Mouse (Mus musculus): ENCODE results near the gene Pla2g2c. TPM values are rescaled to one million over a fixed set of nuclear protein-coding genes. Genes with fewer than 3 reads are reported as not detected.
A peak's percentile ranks its signal among the peaks of the same experiment; 100 is the strongest.

Pla2g2c gene
- polyA plus RNA-seq (2012; fragmentation: generic; extraction: Trizol): not detected

- Histone ChIP-seq H3K79me2 (ENCODE audit: control insufficient read depth, insufficient read depth) (no peaks in the 10 kb centered on the region), H3K4me3 (no peak within 1 kb of the TSS), H3K36me3 (ENCODE audit: control insufficient read depth, insufficient read depth) (no peaks in the 10 kb centered on the region), H3K4me2 (ENCODE audit: low read depth) (no peak within 1 kb of the TSS), H3K27me3 (ENCODE audit: control insufficient read depth, insufficient read depth, insufficient read length) (peaks cover 34% of the 10 kb centered on the region), H3ac (ENCODE audit: control insufficient read depth, insufficient read length) (no peak within 1 kb of the TSS)
- TF ChIP-seq TCF12 (IDR thresholded peaks at IDR 0.05; ENCODE audit: insufficient read depth, poor library complexity, severe bottlenecking): no peak
- no peak for TF ChIP-seq USF1 (IDR thresholded peaks at IDR 0.05; ENCODE audit: low read depth)
- no peak for TF ChIP-seq MYOD1 (IDR thresholded peaks at IDR 0.05; ENCODE audit: control insufficient read depth in 1 of 3, insufficient read length in 2 of 3, low read depth in 2 of 3)
- TF ChIP-seq POLR2AphosphoS2 (IDR thresholded peaks at IDR 0.05; ENCODE audit: insufficient read length, low read depth): no peak
- no peak for TF ChIP-seq MYOG (IDR thresholded peaks at IDR 0.05; ENCODE audit: control insufficient read depth in 1 of 3, insufficient read depth in 1 of 3, insufficient read length in 2 of 3, low read depth in 2 of 3)
- no peak for TF ChIP-seq CEBPB (IDR thresholded peaks at IDR 0.05; ENCODE audit: insufficient read depth, poor library complexity, severe bottlenecking)
- no peak for TF ChIP-seq MAX (IDR thresholded peaks at IDR 0.05; ENCODE audit: low read depth)
- no peak for TF ChIP-seq E2F4 (IDR thresholded peaks at IDR 0.05; ENCODE audit: insufficient read depth)
- TF ChIP-seq SRF (IDR thresholded peaks at IDR 0.05; ENCODE audit: control insufficient read depth, insufficient read length, low read depth): no peak
- TF ChIP-seq POLR2A (IDR thresholded peaks at IDR 0.05; ENCODE audit: insufficient read length, low read depth): no peak
- no peak for TF ChIP-seq REST (IDR thresholded peaks at IDR 0.05; ENCODE audit: insufficient read depth, insufficient read length)
- TF ChIP-seq TCF3 (IDR thresholded peaks at IDR 0.05; ENCODE audit: insufficient read length, low read depth): no peak
Measured at GRCm38 (mm10) chr4:138724354-138725126, at the start of gene Pla2g2c. Pla2g2c (plus strand) TSS chr4:138724792.

GRCm38 (mm10) chr4:138676480-138676879 lies 48.1 kb upstream of the Pla2g2c start:
- Histone ChIP-seq H3K27me3 (ENCODE audit: control insufficient read depth, insufficient read depth, insufficient read length) (peaks cover 10% of the 10 kb centered on the region), H3K79me2 (ENCODE audit: control insufficient read depth, insufficient read depth) (no peaks in the 10 kb centered on the region), H3ac (ENCODE audit: control insufficient read depth, insufficient read length) (no peak overlapping the region), H3K36me3 (ENCODE audit: control insufficient read depth, insufficient read depth) (no peaks in the 10 kb centered on the region), H3K4me2 (ENCODE audit: low read depth) (no peak overlapping the region), H3K4me3 (no peak overlapping the region)
- TF ChIP-seq REST (IDR thresholded peaks at IDR 0.05; ENCODE audit: insufficient read depth, insufficient read length) (peak; percentile 65), MYOG (IDR thresholded peaks at IDR 0.05; ENCODE audit: control insufficient read depth in 1 of 3, insufficient read depth in 1 of 3, insufficient read length in 2 of 3, low read depth in 2 of 3) (no peak)

- no peak overlapping the region for H3K4me3 ChIP-seq
- H3K27me3 ChIP-seq (ENCODE audit: control insufficient read depth, insufficient read depth, insufficient read length): peaks cover 7% of the 10 kb centered on the region
- TF ChIP-seq CEBPB (IDR thresholded peaks at IDR 0.05; ENCODE audit: insufficient read depth, poor library complexity, severe bottlenecking): no peak
- no peak for TF ChIP-seq USF1 (IDR thresholded peaks at IDR 0.05; ENCODE audit: low read depth)
- no peak for TF ChIP-seq E2F4 (IDR thresholded peaks at IDR 0.05; ENCODE audit: insufficient read depth)
- no peak for TF ChIP-seq REST (IDR thresholded peaks at IDR 0.05; ENCODE audit: insufficient read depth, insufficient read length)
- TF ChIP-seq SRF (IDR thresholded peaks at IDR 0.05; ENCODE audit: control insufficient read depth, insufficient read length, low read depth): no peak
- TF ChIP-seq TCF3 (IDR thresholded peaks at IDR 0.05; ENCODE audit: insufficient read length, low read depth): no peak
- TF ChIP-seq MAX (IDR thresholded peaks at IDR 0.05; ENCODE audit: low read depth): no peak
- TF ChIP-seq POLR2AphosphoS2 (IDR thresholded peaks at IDR 0.05; ENCODE audit: insufficient read length, low read depth): no peak
- no peak for TF ChIP-seq MYOG (IDR thresholded peaks at IDR 0.05; ENCODE audit: control insufficient read depth in 1 of 3, insufficient read depth in 1 of 3, insufficient read length in 2 of 3, low read depth in 2 of 3)
- no peak for TF ChIP-seq POLR2A (IDR thresholded peaks at IDR 0.05; ENCODE audit: insufficient read length, low read depth)
- TF ChIP-seq TCF12 (IDR thresholded peaks at IDR 0.05; ENCODE audit: insufficient read depth, poor library complexity, severe bottlenecking): no peak
- TF ChIP-seq MYOD1 (IDR thresholded peaks at IDR 0.05; ENCODE audit: control insufficient read depth in 1 of 3, insufficient read length in 2 of 3, low read depth in 2 of 3): no peak
- H3ac ChIP-seq (ENCODE audit: control insufficient read depth, insufficient read length): no peak overlapping the region
- no peaks in the 10 kb centered on the region for H3K36me3 ChIP-seq (ENCODE audit: control insufficient read depth, insufficient read depth)
- no peak overlapping the region for H3K4me2 ChIP-seq (ENCODE audit: low read depth)
- no peaks in the 10 kb centered on the region for H3K79me2 ChIP-seq (ENCODE audit: control insufficient read depth, insufficient read depth)
Measured at GRCm38 (mm10) chr4:138677579-138677978, 47.0 kb upstream of the Pla2g2c start.

GRCm38 (mm10) chr4:138680124-138680523 lies 44.5 kb upstream of the Pla2g2c start:
- Histone ChIP-seq H3K79me2 (ENCODE audit: control insufficient read depth, insufficient read depth) (no peaks in the 10 kb centered on the region), H3ac (ENCODE audit: control insufficient read depth, insufficient read length) (no peak overlapping the region), H3K27me3 (ENCODE audit: control insufficient read depth, insufficient read depth, insufficient read length) (peaks cover 7% of the 10 kb centered on the region), H3K4me3 (no peak overlapping the region), H3K4me2 (ENCODE audit: low read depth) (no peak overlapping the region), H3K36me3 (ENCODE audit: control insufficient read depth, insufficient read depth) (no peaks in the 10 kb centered on the region)
- TF ChIP-seq CEBPB (IDR thresholded peaks at IDR 0.05; ENCODE audit: insufficient read depth, poor library complexity, severe bottlenecking): no peak
- TF ChIP-seq POLR2AphosphoS2 (IDR thresholded peaks at IDR 0.05; ENCODE audit: insufficient read length, low read depth): no peak
- no peak for TF ChIP-seq POLR2A (IDR thresholded peaks at IDR 0.05; ENCODE audit: insufficient read length, low read depth)
- no peak for TF ChIP-seq USF1 (IDR thresholded peaks at IDR 0.05; ENCODE audit: low read depth)
- no peak for TF ChIP-seq E2F4 (IDR thresholded peaks at IDR 0.05; ENCODE audit: insufficient read depth)
- no peak for TF ChIP-seq SRF (IDR thresholded peaks at IDR 0.05; ENCODE audit: control insufficient read depth, insufficient read length, low read depth)
- no peak for TF ChIP-seq MYOG (IDR thresholded peaks at IDR 0.05; ENCODE audit: control insufficient read depth in 1 of 3, insufficient read depth in 1 of 3, insufficient read length in 2 of 3, low read depth in 2 of 3)
- TF ChIP-seq MAX (IDR thresholded peaks at IDR 0.05; ENCODE audit: low read depth): no peak
- TF ChIP-seq TCF3 (IDR thresholded peaks at IDR 0.05; ENCODE audit: insufficient read length, low read depth): no peak
- no peak for TF ChIP-seq MYOD1 (IDR thresholded peaks at IDR 0.05; ENCODE audit: control insufficient read depth in 1 of 3, insufficient read length in 2 of 3, low read depth in 2 of 3)
- no peak for TF ChIP-seq TCF12 (IDR thresholded peaks at IDR 0.05; ENCODE audit: insufficient read depth, poor library complexity, severe bottlenecking)
- no peak for TF ChIP-seq REST (IDR thresholded peaks at IDR 0.05; ENCODE audit: insufficient read depth, insufficient read length)
